Mouse (Mus musculus) adrenal gland, postnatal 10 days (tissue): ENCODE measurements at regions not wholly inside any gene's neighbourhood (a gene's known extent, or its start where the extent isn't known, plus 50 kb on each side); places are given as distances from the start of the nearest gene placed in this dataset.

Experiments
- DNase-seq: peaks from one replicate; pipeline ENCODE4 v3.0.0; 2021; ENCODE audit warnings: mixed read lengths

- DNase-seq: no peak
These were observed 140.0 kb upstream of the Tut7 start for GRCm38 (mm10) chr13:59962676-59963664.

DNA sequence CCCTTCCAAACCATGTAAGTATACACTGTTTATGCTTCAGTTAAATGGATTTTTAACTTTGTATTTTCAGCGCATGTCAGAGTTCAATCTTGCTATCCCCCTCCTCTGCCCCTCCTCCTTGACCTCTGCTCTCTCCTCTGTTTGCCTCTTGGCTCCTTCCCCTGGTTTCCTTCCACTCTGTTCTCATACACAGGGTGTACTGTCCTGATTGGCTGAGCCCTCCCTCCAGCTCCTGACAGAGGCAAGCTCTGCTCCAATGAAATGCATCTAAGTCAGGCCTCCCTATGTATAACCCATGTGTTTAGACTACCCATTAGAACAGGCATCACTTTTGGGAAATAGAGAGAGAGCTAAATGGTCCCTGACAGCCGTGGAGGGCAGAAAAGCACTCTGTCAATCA lies 133.5 kb upstream of the Tut7 start:
- no peak for DNase-seq

GRCm38 (mm10) chr13:59952809-59953208 lies 129.9 kb upstream of the Tut7 start:
- peak; percentile 28 for DNase-seq

GRCm38 (mm10) chr13:59952116-59952515 lies 129.2 kb upstream of the Tut7 start:
- DNase-seq: no peak

- peak; percentile 38 for DNase-seq
These were observed 127.3 kb upstream of the Tut7 start for GRCm38 (mm10) chr13:59950281-59950680.

DNA sequence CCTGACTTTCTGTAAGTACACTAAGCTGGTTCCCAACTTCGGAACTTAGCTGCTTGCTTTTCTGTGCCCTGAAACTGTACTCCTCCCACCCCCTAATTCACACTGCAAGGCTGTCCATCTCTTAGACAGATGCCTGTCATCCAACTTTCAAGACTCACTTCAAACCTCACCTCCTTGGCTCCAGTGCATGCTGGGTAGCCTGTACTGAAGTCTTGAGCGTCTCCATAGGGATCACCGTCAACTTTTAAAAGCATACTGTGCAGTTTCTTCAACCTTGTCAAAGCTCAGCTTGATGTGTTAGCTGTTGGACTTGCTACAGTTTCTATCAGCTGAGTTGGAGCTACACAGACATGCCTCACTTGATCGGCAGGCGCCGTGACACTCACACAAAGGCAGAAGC lies 126.5 kb upstream of the Tut7 start:
- no peak for DNase-seq

- DNase-seq: no peak
These were observed 125.7 kb upstream of the Tut7 start for GRCm38 (mm10) chr13:59948496-59949138.

DNA sequence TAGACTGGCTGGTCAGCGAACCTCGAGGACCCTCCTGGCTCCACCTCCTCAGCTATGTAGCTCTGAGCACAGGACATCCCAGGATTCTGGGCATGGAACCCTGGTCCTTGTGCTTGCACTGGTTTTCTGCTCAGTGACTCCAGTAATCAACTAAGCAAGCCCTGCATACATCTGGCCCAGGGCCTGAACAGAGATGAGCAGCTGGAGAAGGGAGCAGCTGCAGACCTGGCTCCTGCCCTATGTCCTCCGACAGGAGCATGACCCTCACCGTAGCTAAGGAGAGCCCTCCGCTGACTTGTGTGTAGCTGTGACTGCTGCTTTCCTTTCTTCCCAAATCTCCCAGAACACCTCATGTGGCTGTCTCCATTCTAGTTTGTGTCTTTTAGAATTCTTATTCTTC lies 124.5 kb upstream of the Tut7 start:
- no peak for DNase-seq

DNA sequence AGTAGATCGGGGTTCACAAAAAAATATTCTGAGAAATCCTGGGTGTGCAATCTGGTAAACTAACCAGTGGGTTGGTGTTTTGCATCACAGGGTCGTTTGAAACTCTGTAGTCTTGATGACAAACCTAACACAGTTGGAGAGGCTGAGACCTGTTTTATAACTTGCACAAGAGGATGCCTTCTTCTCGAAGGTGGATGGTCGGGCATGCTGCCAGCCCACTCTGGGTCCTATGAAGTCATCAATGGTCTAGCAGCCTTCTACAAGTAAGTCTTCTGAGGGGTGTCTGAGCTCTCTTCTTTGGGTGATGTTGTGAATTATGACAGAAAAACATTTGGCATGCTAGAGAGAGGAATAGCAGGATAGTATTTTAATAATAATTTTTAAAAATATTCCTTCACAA lies 123.6 kb upstream of the Tut7 start:
- peak; percentile 31 for DNase-seq

GRCm38 (mm10) chr13:59945631-59946030 lies 122.7 kb upstream of the Tut7 start:
- no peak for DNase-seq

DNA sequence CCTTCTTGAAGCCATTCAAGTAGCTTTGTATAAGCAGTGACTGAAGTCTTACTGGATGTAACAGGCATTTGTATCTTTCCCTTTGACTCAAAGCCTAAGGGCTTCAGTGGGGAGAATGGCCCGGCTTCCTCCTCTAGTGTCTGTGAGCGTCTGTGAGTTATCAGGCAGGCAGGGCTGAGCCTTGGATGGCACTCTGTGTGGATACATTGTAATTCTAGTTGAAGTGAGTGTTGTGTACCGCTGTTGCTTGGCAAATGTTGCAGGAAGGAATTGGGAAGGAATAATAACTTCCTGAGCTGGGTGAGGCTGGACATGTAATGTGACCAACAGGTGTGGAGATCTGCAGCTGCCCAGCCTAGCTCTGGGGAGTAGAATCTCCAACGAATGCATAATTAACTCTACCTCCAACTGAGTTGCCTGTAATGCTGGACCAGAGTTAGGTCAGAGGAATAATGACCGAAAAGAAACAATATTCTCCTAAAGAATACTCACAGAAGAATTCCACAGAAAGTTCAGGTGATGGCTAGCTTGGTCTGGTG lies 120.7 kb upstream of the Tut7 start:
- no peak for DNase-seq

- no peak for DNase-seq
These were observed 120.1 kb upstream of the Tut7 start for GRCm38 (mm10) chr13:59943020-59943419.

DNA sequence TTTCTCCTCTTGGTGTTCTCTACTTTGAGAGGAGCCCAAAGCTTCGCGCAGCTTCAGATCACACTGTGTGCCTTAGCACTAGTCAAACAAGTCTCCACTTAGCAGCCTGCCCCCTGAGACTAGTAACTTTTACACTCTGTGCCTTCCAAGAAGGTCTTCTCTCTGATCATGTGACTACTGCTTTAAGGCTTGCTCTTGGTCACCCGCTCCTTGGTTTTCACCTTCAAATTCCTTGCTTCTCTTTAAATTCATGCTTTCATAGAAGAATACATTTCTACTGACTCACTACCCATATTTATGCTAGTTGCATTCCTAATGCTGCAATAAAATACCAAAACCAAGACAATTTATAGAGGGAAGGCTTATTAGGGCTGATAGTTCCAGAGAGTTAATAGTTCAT lies 118.6 kb upstream of the Tut7 start:
- no peak for DNase-seq

DNA sequence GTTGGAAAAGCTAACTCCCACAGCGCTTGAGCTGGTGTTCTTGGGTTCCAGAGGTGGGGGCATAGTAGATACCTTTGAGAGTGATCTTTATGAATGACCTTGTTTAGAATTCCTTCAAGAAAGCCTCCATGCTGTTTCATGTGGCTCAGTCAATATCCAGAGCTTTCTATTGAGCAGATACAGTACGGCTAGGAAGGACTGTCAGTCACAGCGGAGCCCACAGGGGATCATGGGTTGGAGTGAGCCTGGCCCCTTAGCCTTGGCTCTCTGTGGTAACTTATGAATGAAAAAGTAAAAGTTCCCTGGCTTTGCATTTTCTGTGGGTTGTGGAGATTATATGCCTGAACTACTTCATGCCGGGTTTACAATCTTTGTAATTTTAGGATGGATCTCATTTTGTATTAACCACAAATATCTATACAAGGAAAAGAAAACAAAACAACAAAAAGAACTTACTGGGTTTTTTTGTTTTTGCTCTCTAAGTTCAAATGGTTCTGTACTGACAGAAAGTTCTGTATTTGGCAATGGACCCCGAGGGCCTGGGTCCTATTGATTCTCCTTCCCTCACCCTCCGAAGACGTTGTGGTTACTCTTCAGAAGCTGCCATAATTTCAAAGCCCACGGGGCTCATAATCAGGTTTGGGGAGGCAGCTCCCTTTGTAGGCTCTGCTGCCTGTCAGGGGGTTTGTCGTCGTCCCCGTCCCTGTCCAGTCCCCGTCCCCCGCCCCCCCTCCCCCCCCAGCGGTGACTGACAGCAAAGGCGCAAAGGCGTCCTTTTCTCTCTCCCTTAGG lies 117.7 kb upstream of the Tut7 start:
- DNase-seq: no peak

- no peak for DNase-seq
These were observed 116.9 kb upstream of the Tut7 start for GRCm38 (mm10) chr13:59939886-59940285.

GRCm38 (mm10) chr13:59937147-59937546 lies 114.2 kb upstream of the Tut7 start:
- no peak for DNase-seq

GRCm38 (mm10) chr13:59934556-59934955 lies 111.6 kb upstream of the Tut7 start:
- DNase-seq: no peak

- no peak for DNase-seq
These were observed 111.1 kb upstream of the Tut7 start for GRCm38 (mm10) chr13:59934093-59934492.

GRCm38 (mm10) chr13:59927379-59928111 lies 104.6 kb upstream of the Tut7 start:
- peak; percentile 49 for DNase-seq

DNA sequence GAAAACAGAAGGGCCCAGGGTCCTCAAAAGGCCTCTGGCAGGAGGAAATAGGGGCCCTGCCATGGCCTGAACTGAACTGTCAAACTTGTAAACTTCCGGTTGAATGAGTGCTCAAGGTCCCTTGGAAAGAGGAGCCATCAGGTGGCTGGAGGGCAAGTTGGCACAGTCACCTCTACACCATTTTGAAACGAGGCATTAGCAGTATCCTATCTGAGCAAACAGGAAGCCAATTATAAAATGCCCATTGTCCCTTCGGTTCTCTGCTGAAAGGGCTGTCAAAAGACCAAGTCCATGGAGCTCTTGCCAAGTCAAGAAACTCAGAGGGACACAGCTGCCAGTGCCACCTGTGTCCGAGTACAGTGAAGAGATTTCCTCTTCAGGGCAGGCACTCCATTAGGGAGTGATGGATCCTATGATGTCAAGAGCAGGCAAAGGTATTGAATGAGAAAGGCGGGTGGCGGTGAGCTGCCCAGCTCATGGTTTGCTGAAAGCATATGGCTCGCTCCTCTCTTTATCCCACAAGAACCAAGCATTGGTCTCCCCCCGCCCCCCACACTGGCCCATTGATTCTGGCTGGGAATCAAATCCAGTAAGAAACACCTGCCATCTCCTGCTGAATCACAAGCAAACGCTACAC lies 103.0 kb upstream of the Tut7 start:
- DNase-seq: no peak

- DNase-seq: no peak
These were observed 94.2 kb upstream of the Tut7 start for GRCm38 (mm10) chr13:59917185-59917584.
